Mouse (Mus musculus): Measurements from ENCODE around the gene Klhl40.

- TF ChIP-seq CTCF (IDR thresholded peaks at IDR 0.05; ENCODE audit: low read depth, low read length): peak; percentile 68
- TF ChIP-seq POLR2A (IDR thresholded peaks at IDR 0.05; ENCODE audit: insufficient read depth, low read length): no peak
- TF ChIP-seq EP300 (IDR thresholded peaks at IDR 0.05; ENCODE audit: insufficient read depth, low read depth, low read length): no peak
Observed at GRCm38 (mm10) chr9:121830956-121831293, 53.5 kb downstream of the Klhl40 start.

Measured in ES-Bruce4 (cell line).